Mouse (Mus musculus): ENCODE data around the gene Gucy2f. TPM values are rescaled to one million over a fixed set of nuclear protein-coding genes. Genes with fewer than 3 reads are reported as not detected.

Gene Gucy2f
- polyA plus RNA-seq, 2 experiments from 2014 or later = not detected

Other genes with a start within 250 kb of the Gucy2f start
- 1 to 10 TPM; 5.4 to 5.7 TPM for gene Nxt2, start 29.8 kb upstream of the Gucy2f start, polyA plus RNA-seq (2017; shearing (Covaris generic))
- gene Kcne1l, start 109.4 kb upstream of the Gucy2f start, polyA plus RNA-seq (2017; shearing (Covaris generic)) = not detected
- 10 to 100 TPM; 36.7 to 38.0 TPM for gene Acsl4, start 193.6 kb upstream of the Gucy2f start, polyA plus RNA-seq (2017; shearing (Covaris generic))